Mouse (Mus musculus) embryonic facial prominence, embryonic 14.5 days (tissue): Measurements from ENCODE around the gene Brwd3. TPM values are rescaled to one million over a fixed set of nuclear protein-coding genes. Genes with fewer than 3 reads are reported as not detected.

ENCODE experiments used
- ATAC-seq: fragments of 200-750 bp; cut with Nextera tagmentation; 2 replicates; pipeline ENCODE4 v1.8.0; 2017; ENCODE audit warnings: low read depth, moderate number of reproducible peaks, moderate TSS enrichment
- DNase-seq: peaks from one replicate; pipeline ENCODE4 v3.0.0-alpha.2; 2015; ENCODE audit warnings: low spot score
- H3K27ac ChIP-seq: fragments of 300-500 bp; sonication (generic); replicated peaks from 2 replicates; pipeline ENCODE4 v1.5.1; 2014; ENCODE audit warnings: low read depth, mild to moderate bottlenecking, low read length, moderate library complexity
- H3K27me3 ChIP-seq: fragments of 300-500 bp; sonication (generic); replicated peaks from 2 replicates; pipeline ENCODE4 v1.6.1; 2014; ENCODE audit warnings: low read length; ENCODE audit not compliant: control insufficient read depth, insufficient read depth
- H3K36me3 ChIP-seq: fragments of 300-500 bp; sonication (generic); 2 replicates; pipeline ENCODE4 v1.6.1; 2014; ENCODE audit warnings: low read length, mixed read lengths; ENCODE audit not compliant: control insufficient read depth, insufficient read depth
- H3K4me1 ChIP-seq: fragments of 300-500 bp; sonication (generic); 2 replicates; pipeline ENCODE4 v1.6.1; 2014; ENCODE audit warnings: antibody characterized with exemption, low read length; ENCODE audit not compliant: control insufficient read depth, insufficient read depth
- H3K4me2 ChIP-seq: fragments of 300-500 bp; sonication (generic); 2 replicates; pipeline ENCODE4 v1.6.1; 2014; ENCODE audit warnings: low read depth, mild to moderate bottlenecking, low read length, moderate library complexity, mixed read lengths
- H3K4me3 ChIP-seq: fragments of 300-500 bp; sonication (generic); 2 replicates; pipeline ENCODE4 v1.5.1; 2014; ENCODE audit warnings: low read depth, mild to moderate bottlenecking, low read length
- H3K9ac ChIP-seq: fragments of 300-500 bp; sonication (generic); 2 replicates; pipeline ENCODE4 v1.6.1; 2014; ENCODE audit warnings: low read depth, mild to moderate bottlenecking, low read length, moderate library complexity, mixed read lengths
- H3K9me3 ChIP-seq: fragments of 300-500 bp; sonication (generic); 2 replicates; pipeline ENCODE4 v1.6.1; 2016; ENCODE audit warnings: low read length; ENCODE audit not compliant: control insufficient read depth
- whole genome bisulfite sequencing: fragments of 180-500 bp; shearing (Covaris S2); extraction: QIAGEN DNeasy Blood & Tissue Kit; methylation state at CpG from one replicate; pipeline ENCODE4 v1.1.7; 2014; 5-methylcytosine and 5-hydroxymethylcytosine counted together
- polyA plus RNA-seq: library from polyadenylated mRNA; unstranded; fragments of >200 nt; fragmentation: Nextera tagmentation; extraction: Ambion mirVana; gene quantifications from 2 replicates; pipeline ENCODE4 v1.2.1, GENCODE M21; 2014

The Brwd3 gene
- 3.3 and 4.3 TPM in 2 replicates for polyA plus RNA-seq

- no peaks in the 10 kb centered on the region for H3K36me3 ChIP-seq
- H3K27ac ChIP-seq: peak within 1 kb of the TSS; percentile 85
- peak; percentile 97 for DNase-seq
- H3K4me3 ChIP-seq: peak within 1 kb of the TSS; percentile 42
- H3K9ac ChIP-seq: peak within 1 kb of the TSS; percentile 67
- ATAC-seq: peak; percentile 97
- no peaks in the 10 kb centered on the region for H3K27me3 ChIP-seq
- H3K4me1 ChIP-seq: no peaks in the 10 kb centered on the region
- peak within 1 kb of the TSS; percentile 56 for H3K4me2 ChIP-seq
- H3K9me3 ChIP-seq: no peaks in the 10 kb centered on the region
- 25% methylated on average over 23 of the region's 39 CpGs for WGBS
Measured at GRCm38 (mm10) chrX:108834090-108834774, at the start of gene Brwd3. Brwd3 (minus strand) TSS chrX:108834372.

GRCm38 (mm10) chrX:108862632-108863031 is 28.5 kb upstream of the Brwd3 start:
- Histone ChIP-seq H3K36me3 (no peaks in the 10 kb centered on the region), H3K4me1 (no peaks in the 10 kb centered on the region), H3K9me3 (no peaks in the 10 kb centered on the region), H3K4me3 (no peak overlapping the region), H3K9ac (no peak overlapping the region), H3K4me2 (no peak overlapping the region), H3K27me3 (no peaks in the 10 kb centered on the region), H3K27ac (no peak overlapping the region)
- DNase-seq: no peak
- ATAC-seq: no peak
- WGBS: 74% methylated on average over 4 of the region's 4 CpGs

GRCm38 (mm10) chrX:108842705-108843104 is 8.5 kb upstream of the Brwd3 start:
- H3K27me3 ChIP-seq: no peaks in the 10 kb centered on the region
- H3K4me1 ChIP-seq: no peaks in the 10 kb centered on the region
- no peak overlapping the region for H3K27ac ChIP-seq
- H3K36me3 ChIP-seq: no peaks in the 10 kb centered on the region
- no peak overlapping the region for H3K4me3 ChIP-seq
- 91% methylated on average over 2 of the region's 2 CpGs for WGBS
- no peak for ATAC-seq
- no peak overlapping the region for H3K9ac ChIP-seq
- no peak for DNase-seq
- no peak overlapping the region for H3K4me2 ChIP-seq
- no peaks in the 10 kb centered on the region for H3K9me3 ChIP-seq

GRCm38 (mm10) chrX:108836416-108836815 is 2.2 kb upstream of the Brwd3 start:
- Histone ChIP-seq H3K4me1 (no peaks in the 10 kb centered on the region), H3K9ac (no peak overlapping the region), H3K4me2 (no peak overlapping the region), H3K9me3 (no peaks in the 10 kb centered on the region), H3K27ac (no peak overlapping the region), H3K4me3 (no peak overlapping the region), H3K27me3 (no peaks in the 10 kb centered on the region), H3K36me3 (no peaks in the 10 kb centered on the region)
- no peak for DNase-seq
- no peak for ATAC-seq
- WGBS: 92% methylated on average over 2 of the region's 2 CpGs

- Histone ChIP-seq H3K9me3 (no peaks in the 10 kb centered on the region), H3K27me3 (no peaks in the 10 kb centered on the region), H3K9ac (no peak overlapping the region), H3K4me2 (peak overlapping the region; percentile 56), H3K36me3 (no peaks in the 10 kb centered on the region), H3K4me3 (peak overlapping the region; percentile 42), H3K4me1 (no peaks in the 10 kb centered on the region), H3K27ac (no peak overlapping the region)
- WGBS: 70% methylated on average over 5 of the region's 5 CpGs
- ATAC-seq: no peak
- DNase-seq: no peak
Measured at GRCm38 (mm10) chrX:108835233-108835632, 1.1 kb upstream of the Brwd3 start.

GRCm38 (mm10) chrX:108833381-108834020 is 671 bp downstream of the Brwd3 start:
- Histone ChIP-seq H3K27me3 (no peaks in the 10 kb centered on the region), H3K9ac (peak overlapping the region; percentile 67), H3K4me2 (peak overlapping the region; percentile 50), H3K9me3 (no peaks in the 10 kb centered on the region), H3K4me1 (no peaks in the 10 kb centered on the region), H3K27ac (peak overlapping the region; percentile 85), H3K4me3 (peak overlapping the region; percentile 42), H3K36me3 (no peaks in the 10 kb centered on the region)
- ATAC-seq: peak; percentile 9
- peak; percentile 10 for DNase-seq
- 26% methylated on average over 18 of the region's 21 CpGs for WGBS

- Histone ChIP-seq H3K9ac (peak overlapping the region; percentile 67), H3K27me3 (no peaks in the 10 kb centered on the region), H3K4me1 (no peaks in the 10 kb centered on the region), H3K36me3 (no peaks in the 10 kb centered on the region), H3K27ac (peak overlapping the region; percentile 85), H3K4me3 (peak overlapping the region; percentile 42), H3K4me2 (peak overlapping the region; percentile 50), H3K9me3 (no peaks in the 10 kb centered on the region)
- DNase-seq: peak; percentile 93
- peak; percentile 88 for ATAC-seq
- WGBS: 23% methylated on average over 13 of the region's 13 CpGs
Measured at GRCm38 (mm10) chrX:108832674-108833189, 1.4 kb downstream of the Brwd3 start.

GRCm38 (mm10) chrX:108831231-108831630 is 2.9 kb downstream of the Brwd3 start:
- no peak for DNase-seq

More at GRCm38 (mm10) chrX:108831231-108831630, 2.9 kb downstream of the Brwd3 start:
- no peak overlapping the region for H3K4me2 ChIP-seq
- H3K4me3 ChIP-seq: no peak overlapping the region
- H3K27ac ChIP-seq: no peak overlapping the region
- H3K27me3 ChIP-seq: no peaks in the 10 kb centered on the region
- ATAC-seq: no peak
- no peaks in the 10 kb centered on the region for H3K4me1 ChIP-seq
- H3K9ac ChIP-seq: no peak overlapping the region
- no peaks in the 10 kb centered on the region for H3K36me3 ChIP-seq
- H3K9me3 ChIP-seq: no peaks in the 10 kb centered on the region
